Comparison of ENCODE assay signal across 20 mouse cellular contexts in the genomic region with DNA sequence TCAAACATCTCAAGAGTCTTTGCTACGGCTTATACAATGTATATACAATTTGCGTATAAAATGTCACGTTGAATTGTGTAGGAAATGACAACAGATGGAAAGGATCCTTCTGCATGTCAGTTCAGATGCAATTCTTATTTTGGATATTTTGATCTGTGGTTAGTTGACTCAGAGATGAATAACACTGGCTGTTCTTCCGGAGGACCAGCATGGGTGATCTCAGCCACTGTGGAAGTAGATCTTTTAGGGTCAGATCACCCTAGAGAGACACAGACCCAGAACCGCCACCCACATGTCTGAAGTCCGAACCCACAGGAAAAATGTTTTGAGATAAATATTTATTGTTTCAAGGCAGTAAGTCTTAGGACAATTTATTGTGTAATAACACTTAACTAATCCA.
DNase-seq lines count a peak whose midpoint lies in the region; ATAC-seq and TF ChIP-seq lines count a peak whose summit lies in the region.
"Had no signal": no experiment of that assay in that cellular context is flagged by ENCODE, and none has a peak within 500 bp of the region (broad histone marks: within the 10 kb centered on the region; RNA-seq: fewer than 3 reads in every experiment).

No protein-coding gene starts in this region.

- H3K27me3 ChIP-seq in intestine, embryonic 14.5 days (replicated peaks; ENCODE audit: control insufficient read depth, insufficient read depth, low read length), result no peaks in the 10 kb centered on the region
- no peaks in the 10 kb centered on the region for H3K27me3 ChIP-seq in intestine, embryonic 15.5 days (replicated peaks)
- no peaks in the 10 kb centered on the region for H3K27me3 ChIP-seq in lung, embryonic 14.5 days (ENCODE audit: insufficient read depth, low read length)
- H3K27me3 ChIP-seq: CH12.LX; embryonic facial prominence, embryonic 13.5 days; forebrain, embryonic 12.5 days; hindbrain, embryonic 13.5 days had no signal

- peak overlapping the region; percentile 39; the same call in 1 of the 2 replicates for H3K27ac ChIP-seq in intestine, embryonic 14.5 days (ENCODE audit: low read depth)
- no peak overlapping the region for H3K27ac ChIP-seq in intestine, embryonic 15.5 days
- H3K27ac ChIP-seq in lung, embryonic 14.5 days (ENCODE audit: low read depth), result no peak overlapping the region
- H3K27ac ChIP-seq: embryonic facial prominence, embryonic 13.5 days; forebrain, embryonic 12.5 days; hindbrain, embryonic 13.5 days; hindbrain, postnatal 0 days had no signal

- no peak for DNase-seq in intestine, embryonic 14.5 days (ENCODE audit: low spot score)
- DNase-seq in lung, embryonic 14.5 days, result peak; percentile 33
- DNase-seq in lung, adult 18-20 months, result no peak
- peak; percentile 18 for DNase-seq in Muller cell, postnatal 12 days (ENCODE audit: inconsistent ontology term)
- no peak for DNase-seq in right cerebral cortex, adult 2 months (ENCODE audit: low spot score in 2 of 2)
- DNase-seq: adrenal gland, postnatal 10 days; cerebellum, adult 18-20 months; cerebellum, adult 9-11 months; cerebellum, postnatal 36 days; gastrocnemius, postnatal 14 days; heart, postnatal 10 days; kidney, adult 11 months had no signal

- no peak overlapping the region for H3K4me3 ChIP-seq in intestine, embryonic 14.5 days (ENCODE audit: low read depth, low read length)
- H3K4me3 ChIP-seq in intestine, embryonic 15.5 days (replicated peaks), result no peak overlapping the region
- H3K4me3 ChIP-seq in lung, embryonic 14.5 days (ENCODE audit: low read depth, low read length), result no peak overlapping the region
- H3K4me3 ChIP-seq: embryonic facial prominence, embryonic 13.5 days; forebrain, embryonic 12.5 days; hindbrain, embryonic 13.5 days had no signal

- 63% methylated on average over 6 of the region's 6 CpGs for WGBS in intestine, embryonic 14.5 days
- 60% methylated on average over 6 of the region's 6 CpGs for WGBS in intestine, embryonic 15.5 days
- 52% methylated on average over 6 of the region's 6 CpGs for WGBS in lung, embryonic 14.5 days

- H3K4me1 ChIP-seq in intestine, embryonic 14.5 days (replicated peaks; ENCODE audit: control insufficient read depth, insufficient read depth, low read length), result peaks cover 18% of the 10 kb centered on the region; the same call in 1 of the 2 replicates
- H3K4me1 ChIP-seq in intestine, embryonic 15.5 days (replicated peaks), result peaks cover 5% of the 10 kb centered on the region
- H3K4me1 ChIP-seq in lung, embryonic 14.5 days (ENCODE audit: insufficient read depth), result 0 out of 2 replicates have a peak, but pooled peaks cover 5% of the 10 kb centered on the region
- H3K4me1 ChIP-seq: embryonic facial prominence, embryonic 13.5 days; forebrain, embryonic 12.5 days; hindbrain, embryonic 13.5 days had no signal

- no peak overlapping the region for H3K9ac ChIP-seq in intestine, embryonic 14.5 days (ENCODE audit: low read length)
- H3K9ac ChIP-seq in intestine, embryonic 15.5 days, result no peak overlapping the region
- H3K9ac ChIP-seq in lung, embryonic 14.5 days, result no peak overlapping the region
- H3K9ac ChIP-seq: embryonic facial prominence, embryonic 13.5 days; forebrain, embryonic 12.5 days; hindbrain, embryonic 13.5 days had no signal

- TF ChIP-seq CTCF in lung, embryonic 14.5 days (IDR thresholded peaks at IDR 0.05; ENCODE audit: low read depth), result no peak

- no peaks in the 10 kb centered on the region for H3K36me3 ChIP-seq in intestine, embryonic 14.5 days (ENCODE audit: control insufficient read depth, insufficient read depth, low read length)
- no peaks in the 10 kb centered on the region for H3K36me3 ChIP-seq in intestine, embryonic 15.5 days
- no peaks in the 10 kb centered on the region for H3K36me3 ChIP-seq in lung, embryonic 14.5 days (ENCODE audit: insufficient read depth)
- H3K36me3 ChIP-seq: embryonic facial prominence, embryonic 13.5 days; forebrain, embryonic 12.5 days; hindbrain, embryonic 13.5 days had no signal

- no peak overlapping the region for H3K4me2 ChIP-seq in intestine, embryonic 14.5 days (ENCODE audit: low read length)
- no peak overlapping the region for H3K4me2 ChIP-seq in intestine, embryonic 15.5 days (replicated peaks)
- no peak overlapping the region for H3K4me2 ChIP-seq in lung, embryonic 14.5 days
- H3K4me2 ChIP-seq: embryonic facial prominence, embryonic 13.5 days; forebrain, embryonic 12.5 days; hindbrain, embryonic 13.5 days had no signal

- H3K9me3 ChIP-seq in intestine, embryonic 14.5 days (ENCODE audit: control insufficient read depth, low read length), result no peaks in the 10 kb centered on the region
- H3K9me3 ChIP-seq in intestine, embryonic 15.5 days, result no peaks in the 10 kb centered on the region
- H3K9me3 ChIP-seq in lung, embryonic 14.5 days (ENCODE audit: low read depth, low read length), result no peaks in the 10 kb centered on the region
- H3K9me3 ChIP-seq: embryonic facial prominence, embryonic 13.5 days; forebrain, embryonic 12.5 days; hindbrain, embryonic 13.5 days had no signal

- ATAC-seq in intestine, embryonic 14.5 days (replicated peaks; ENCODE audit: low FRiP score, low TSS enrichment, low read depth), result no peak
- no peak for ATAC-seq in intestine, embryonic 15.5 days
- ATAC-seq in lung, embryonic 14.5 days (ENCODE audit: insufficient read depth), result no peak
- no peak for ATAC-seq in activated CD4-positive, CD25-positive, alpha-beta regulatory T cell, adult 4 months
- ATAC-seq: forebrain, embryonic 16.5 days; hindbrain, postnatal 0 days had no signal

Comparison
In these comparisons a context has a peak if more than half of its experiments do, and no peak if none do; other contexts are left out.
1. DNase-seq: peak in lung, embryonic 14.5 days (single experiment) and Muller cell, postnatal 12 days (single experiment); none in intestine, embryonic 14.5 days (single experiment), lung, adult 18-20 months (0 of 2) and right cerebral cortex, adult 2 months (0 of 2).